Mouse (Mus musculus): Measurements from ENCODE around the gene Adtrp.

- TF ChIP-seq CTCF (IDR thresholded peaks at IDR 0.05; ENCODE audit: low read depth), result no peak
- TF ChIP-seq EP300 (IDR thresholded peaks at IDR 0.05; ENCODE audit: low read depth), result no peak
Measured at GRCm38 (mm10) chr13:41819918-41820317, 27.6 kb downstream of the Adtrp start.
